Mouse (Mus musculus) heart, embryonic 13.5 days (tissue): ENCODE measurements around the gene Gm12185. TPM values are rescaled to one million over a fixed set of nuclear protein-coding genes. Genes with fewer than 3 reads are reported as not detected.

ENCODE experiments used
- ATAC-seq: fragments of 200-750 bp; cut with Nextera tagmentation; 2 replicates; pipeline ENCODE4 v1.8.0; 2017; ENCODE audit warnings: moderate TSS enrichment; ENCODE audit not compliant: insufficient number of reproducible peaks, low FRiP score, low TSS enrichment; ENCODE audit errors: extremely low read depth
- H3K27ac ChIP-seq: fragments of 300-500 bp; sonication (generic); replicated peaks from 2 replicates; pipeline ENCODE4 v1.5.1; 2015; ENCODE audit warnings: moderate library complexity, mild to moderate bottlenecking, inconsistent platforms
- H3K27me3 ChIP-seq: fragments of 300-500 bp; sonication (generic); replicated peaks from 2 replicates; pipeline ENCODE4 v1.6.1; 2015; ENCODE audit warnings: mild to moderate bottlenecking, inconsistent platforms
- H3K36me3 ChIP-seq: fragments of 300-500 bp; sonication (generic); 2 replicates; pipeline ENCODE4 v1.6.1; 2015; ENCODE audit warnings: mild to moderate bottlenecking, inconsistent platforms
- H3K4me1 ChIP-seq: fragments of 300-500 bp; sonication (generic); 2 replicates; pipeline ENCODE4 v1.6.1; 2015; ENCODE audit warnings: inconsistent platforms
- H3K4me2 ChIP-seq: fragments of 300-500 bp; sonication (generic); 2 replicates; pipeline ENCODE4 v1.6.1; 2015; ENCODE audit warnings: inconsistent platforms, mild to moderate bottlenecking, moderate library complexity
- H3K4me3 ChIP-seq: fragments of 300-500 bp; sonication (generic); 2 replicates; pipeline ENCODE4 v1.5.1; 2015; ENCODE audit warnings: moderate library complexity, mild to moderate bottlenecking, inconsistent platforms
- H3K9ac ChIP-seq: fragments of 300-500 bp; sonication (generic); 2 replicates; pipeline ENCODE4 v1.6.1; 2015; ENCODE audit warnings: inconsistent platforms, mild to moderate bottlenecking, moderate library complexity
- H3K9me3 ChIP-seq: fragments of 300-500 bp; sonication (generic); 2 replicates; pipeline ENCODE4 v1.6.1; 2016; ENCODE audit warnings: inconsistent platforms
- WGBS: fragments of 180-500 bp; shearing (Covaris S2); methylation state at CpG from one replicate; pipeline ENCODE4 v1.1.7; 2015; ENCODE audit warnings: mixed read lengths; 5-methylcytosine and 5-hydroxymethylcytosine counted together
- polyA plus RNA-seq: library from polyadenylated mRNA; unstranded; fragments of >200 nt; fragmentation: Nextera tagmentation; extraction: Ambion mirVana; gene quantifications from 2 replicates; pipeline ENCODE4 v1.2.1, GENCODE M21; 2015

The Gm12185 gene
- polyA plus RNA-seq, 1 experiment from 2014 or later, result 0.03 TPM

DNA sequence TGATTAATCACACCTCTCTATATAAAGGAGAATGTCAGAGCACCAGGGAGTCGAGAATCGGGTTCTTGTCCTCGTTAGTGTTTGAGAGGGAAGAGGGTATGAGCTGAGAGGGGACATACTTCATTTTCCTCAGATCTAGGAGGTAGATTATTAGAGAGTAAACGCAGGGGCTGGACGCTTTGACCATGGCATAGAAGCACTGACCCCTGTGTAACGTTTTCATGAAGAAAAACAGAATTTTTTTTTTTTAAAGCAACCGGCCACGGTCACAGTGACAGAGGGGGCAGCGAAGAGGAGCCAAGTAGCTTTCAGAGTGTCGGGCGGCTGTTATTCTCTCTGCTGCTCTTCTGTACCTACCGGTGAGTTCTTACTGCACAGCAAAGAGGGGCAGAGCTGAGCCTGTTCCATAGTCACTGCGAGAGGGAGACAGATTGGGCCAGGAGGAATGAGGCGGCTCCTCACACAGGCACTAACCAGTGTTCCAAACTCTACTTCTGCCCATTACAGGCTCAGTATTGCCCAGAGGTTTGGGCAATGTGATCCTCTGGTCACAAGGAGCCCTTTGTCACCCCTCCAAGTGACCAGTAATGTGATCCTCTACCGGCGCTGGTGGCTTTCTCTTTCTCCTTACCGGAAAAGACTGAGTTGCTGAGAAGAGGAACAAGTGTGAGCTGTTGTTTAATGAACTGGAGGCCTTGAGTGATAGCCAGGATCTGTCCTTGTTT, 120.0 kb downstream of the Gm12185 start:
- H3K27ac ChIP-seq, result peak overlapping the region; percentile 84
- WGBS, result 8% methylated on average over 17 of the region's 17 CpGs
- H3K9ac ChIP-seq, result peak overlapping the region; percentile 86
- no peaks in the 10 kb centered on the region for H3K36me3 ChIP-seq
- peak overlapping the region; percentile 64 for H3K4me3 ChIP-seq
- peaks cover 47% of the 10 kb centered on the region for H3K4me1 ChIP-seq
- H3K27me3 ChIP-seq, result peaks cover 4% of the 10 kb centered on the region; the same call in 1 of the 2 replicates
- no peaks in the 10 kb centered on the region for H3K9me3 ChIP-seq
- peak overlapping the region; percentile 91 for H3K4me2 ChIP-seq
- no peak for ATAC-seq

DNA sequence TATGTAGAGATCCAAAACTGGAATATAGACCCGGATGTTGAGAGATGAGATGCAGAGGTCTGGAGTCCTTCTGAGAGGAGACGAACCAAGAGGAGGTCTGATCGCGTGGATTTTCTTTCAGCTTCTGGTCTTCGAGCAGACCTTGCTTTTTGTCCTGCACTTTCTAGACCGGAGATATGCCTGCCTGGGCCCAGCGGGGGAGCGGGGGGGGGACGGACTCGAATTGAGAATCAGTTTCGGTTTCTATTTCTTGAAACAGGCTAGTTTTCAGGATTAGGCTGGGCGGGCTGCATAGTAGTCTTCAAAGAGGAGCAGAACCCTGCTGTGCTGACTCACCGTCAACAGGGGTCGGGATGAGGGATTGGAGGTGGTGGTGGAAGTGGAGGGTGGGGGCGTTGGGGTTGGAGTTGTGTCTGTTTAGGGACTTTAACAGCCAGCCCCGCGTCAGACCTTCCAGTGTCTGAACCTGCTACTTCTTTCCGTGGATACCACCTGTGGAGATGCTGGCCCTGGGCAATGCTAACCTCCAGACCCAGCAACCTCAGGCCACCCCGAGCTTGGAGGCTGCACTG, 120.7 kb downstream of the Gm12185 start, which contains the start of gene Irgm1:
Gene Irgm1, minus strand, starts transcription at position 483 of the 572 bp plus-strand sequence.
- Histone ChIP-seq H3K36me3 (peaks cover 4% of the 10 kb centered on the region), H3K27me3 (peaks cover 4% of the 10 kb centered on the region; the same call in 1 of the 2 replicates), H3K4me2 (peak within 1 kb of the TSS; percentile 91), H3K27ac (peak within 1 kb of the TSS; percentile 84), H3K4me1 (peaks cover 47% of the 10 kb centered on the region), H3K9ac (peak within 1 kb of the TSS; percentile 86), H3K9me3 (no peaks in the 10 kb centered on the region), H3K4me3 (peak within 1 kb of the TSS; percentile 64)
- peak; percentile 48; the same call in 1 of the 2 replicates for ATAC-seq
- WGBS, result under 1% methylated on average over 19 of the region's 19 CpGs

GRCm38 (mm10) chr11:48870781-48871180, 121.2 kb downstream of the Gm12185 start:
- H3K9ac ChIP-seq, result peak overlapping the region; percentile 86
- 25% methylated on average over 7 of the region's 7 CpGs for WGBS
- H3K27ac ChIP-seq, result peak overlapping the region; percentile 84
- peaks cover 47% of the 10 kb centered on the region for H3K4me1 ChIP-seq
- H3K27me3 ChIP-seq, result peaks cover 4% of the 10 kb centered on the region; the same call in 1 of the 2 replicates
- peak overlapping the region; percentile 64 for H3K4me3 ChIP-seq
- no peaks in the 10 kb centered on the region for H3K9me3 ChIP-seq
- H3K36me3 ChIP-seq, result peaks cover 9% of the 10 kb centered on the region
- ATAC-seq, result no peak
- peak overlapping the region; percentile 91 for H3K4me2 ChIP-seq

- no peak for ATAC-seq
- Histone ChIP-seq H3K27ac (peak overlapping the region; percentile 63), H3K36me3 (peaks cover 13% of the 10 kb centered on the region), H3K4me3 (peak overlapping the region; percentile 64), H3K9ac (peak overlapping the region; percentile 86), H3K9me3 (no peaks in the 10 kb centered on the region), H3K4me2 (peak overlapping the region; percentile 91), H3K4me1 (peaks cover 44% of the 10 kb centered on the region), H3K27me3 (no peaks in the 10 kb centered on the region; the same call in 1 of the 2 replicates)
- WGBS, result 48% methylated on average over 7 of the region's 7 CpGs
Observed at GRCm38 (mm10) chr11:48869380-48870110, 122.5 kb downstream of the Gm12185 start.

DNA sequence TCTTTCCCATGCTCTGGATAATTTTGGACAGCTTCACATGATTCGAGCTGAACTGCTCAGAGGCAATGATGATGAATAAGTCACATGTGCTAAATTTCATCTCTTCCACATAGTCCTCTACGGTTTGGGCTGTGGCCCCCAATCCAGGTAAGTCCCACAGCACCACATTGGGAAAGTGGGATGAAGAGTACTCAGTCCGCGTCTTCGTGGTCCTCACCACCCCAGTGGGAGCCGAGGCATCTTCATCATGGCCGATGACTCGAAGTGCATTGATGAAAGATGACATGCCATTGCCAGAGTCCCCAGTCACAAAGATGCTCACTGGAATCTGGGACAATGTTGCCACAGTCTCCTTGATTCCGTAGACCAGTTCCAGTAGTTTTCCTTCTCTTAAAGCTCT, 125.5 kb downstream of the Gm12185 start:
- WGBS, result 92% methylated on average over 9 of the region's 9 CpGs
- Histone ChIP-seq H3K4me2 (no peak overlapping the region), H3K36me3 (peaks cover 13% of the 10 kb centered on the region), H3K9me3 (no peaks in the 10 kb centered on the region), H3K27me3 (no peaks in the 10 kb centered on the region), H3K4me1 (peaks cover 29% of the 10 kb centered on the region), H3K27ac (no peak overlapping the region), H3K9ac (no peak overlapping the region), H3K4me3 (no peak overlapping the region)
- ATAC-seq, result no peak

- no peak overlapping the region for H3K9ac ChIP-seq
- H3K27ac ChIP-seq, result no peak overlapping the region
- 72% methylated on average over 3 of the region's 3 CpGs for WGBS
- H3K9me3 ChIP-seq, result no peaks in the 10 kb centered on the region
- peaks cover 7% of the 10 kb centered on the region; the same call in 1 of the 2 replicates for H3K27me3 ChIP-seq
- no peak for ATAC-seq
- no peak overlapping the region for H3K4me3 ChIP-seq
- H3K4me1 ChIP-seq, result peaks cover 7% of the 10 kb centered on the region
- H3K4me2 ChIP-seq, result no peak overlapping the region
- peaks cover 13% of the 10 kb centered on the region for H3K36me3 ChIP-seq
Observed at GRCm38 (mm10) chr11:48863808-48864207, 128.2 kb downstream of the Gm12185 start.

GRCm38 (mm10) chr11:48862784-48863319, 129.2 kb downstream of the Gm12185 start:
- Histone ChIP-seq H3K4me3 (no peak overlapping the region), H3K9ac (no peak overlapping the region), H3K4me1 (peaks cover 10% of the 10 kb centered on the region), H3K27me3 (peaks cover 7% of the 10 kb centered on the region; the same call in 1 of the 2 replicates), H3K4me2 (no peak overlapping the region), H3K36me3 (peaks cover 13% of the 10 kb centered on the region), H3K27ac (no peak overlapping the region), H3K9me3 (no peaks in the 10 kb centered on the region)
- WGBS, result 71% methylated on average over 1 of the region's 1 CpGs
- no peak for ATAC-seq

GRCm38 (mm10) chr11:48859014-48859413, 133.0 kb downstream of the Gm12185 start:
- peak overlapping the region; percentile 93 for H3K4me2 ChIP-seq
- ATAC-seq, result no peak
- H3K36me3 ChIP-seq, result no peaks in the 10 kb centered on the region
- H3K27ac ChIP-seq, result no peak overlapping the region
- peaks cover 7% of the 10 kb centered on the region; the same call in 1 of the 2 replicates for H3K27me3 ChIP-seq
- peak overlapping the region; percentile 81 for H3K4me3 ChIP-seq
- peaks cover 25% of the 10 kb centered on the region for H3K4me1 ChIP-seq
- no peaks in the 10 kb centered on the region for H3K9me3 ChIP-seq
- WGBS, result under 1% methylated on average over 6 of the region's 6 CpGs
- no peak overlapping the region for H3K9ac ChIP-seq

Other genes with a start within 250 kb of the Gm12185 start
- gene Rack1, start 191.9 kb downstream of the Gm12185 start, polyA plus RNA-seq, result 444 and 458 TPM in 2 replicates
- gene Trim41, start 174.9 kb downstream of the Gm12185 start, polyA plus RNA-seq, result 3.2 TPM in 2 replicates
- 0.56 and 0.88 TPM in 2 replicates for gene Trim7, start 166.1 kb downstream of the Gm12185 start, polyA plus RNA-seq
- gene Gm12184, start 165.6 kb downstream of the Gm12185 start, polyA plus RNA-seq, result 0.53 and 1.2 TPM in 2 replicates
- gene Irgm1, start 120.5 kb downstream of the Gm12185 start, polyA plus RNA-seq, result 8.4 and 10.6 TPM in 2 replicates
- 0.17 and 0.22 TPM in 2 replicates for gene Gm5431, start 90.0 kb downstream of the Gm12185 start, polyA plus RNA-seq
- gene Psme2b, start 46.0 kb downstream of the Gm12185 start, polyA plus RNA-seq, result 1.6 and 3.6 TPM in 2 replicates
- 0.05 TPM in 1 of 2 replicates, not detected in the other for gene Olfr56, start 13.3 kb downstream of the Gm12185 start, polyA plus RNA-seq
- gene 9930111J21Rik1, start 12.8 kb downstream of the Gm12185 start, polyA plus RNA-seq, result 0.28 and 0.32 TPM in 2 replicates
- gene Tgtp1, start 1.9 kb upstream of the Gm12185 start, polyA plus RNA-seq, result 0.16 TPM in 1 of 2 replicates, not detected in the other
- gene 9930111J21Rik2, start 59.0 kb upstream of the Gm12185 start, polyA plus RNA-seq, result 0.13 and 0.78 TPM in 2 replicates
- gene Tgtp2, start 72.0 kb upstream of the Gm12185 start, polyA plus RNA-seq, result 0.11 and 0.27 TPM in 2 replicates
- 1.3 and 1.4 TPM in 2 replicates for gene Ifi47, start 84.4 kb upstream of the Gm12185 start, polyA plus RNA-seq
- gene Olfr1396, start 122.6 kb upstream of the Gm12185 start, polyA plus RNA-seq, result not detected in 2 replicates
- not detected in 2 replicates for gene Olfr1395, start 150.0 kb upstream of the Gm12185 start, polyA plus RNA-seq
- gene Olfr1394, start 162.2 kb upstream of the Gm12185 start, polyA plus RNA-seq, result not detected in 2 replicates
- 2.8 and 3.0 TPM in 2 replicates for gene Btnl9, start 194.9 kb upstream of the Gm12185 start, polyA plus RNA-seq
- 24.9 and 26.3 TPM in 2 replicates for gene Zfp62, start 211.1 kb upstream of the Gm12185 start, polyA plus RNA-seq